Mouse (Mus musculus) macrophage (primary cell): ENCODE results near the gene Appl1. TPM values are rescaled to one million over a fixed set of nuclear protein-coding genes. Genes with fewer than 3 reads are reported as not detected.

Source experiments
- polyA plus RNA-seq: library from polyadenylated mRNA; stranded (reverse); fragments of 250-400 nt; gene quantifications from 3 replicates; pipeline ENCODE4 v1.2.4, GENCODE M21; 2018; ENCODE audit warnings: inconsistent platforms

Appl1 gene
- polyA plus RNA-seq, 1 experiment from 2014 or later, result 15.8 TPM

Other genes with a start within 250 kb of the Appl1 start
- not detected in 3 replicates for gene Asb14, start 76.7 kb downstream of the Appl1 start, polyA plus RNA-seq
- 0.42 to 1.4 TPM (median 1.3 TPM) in 3 replicates for gene Hesx1, start 23.2 kb upstream of the Appl1 start, polyA plus RNA-seq
- gene Il17rd, start 67.7 kb upstream of the Appl1 start, polyA plus RNA-seq, result 0.04 to 0.10 TPM (median 0.06 TPM) in 3 replicates
- gene Arhgef3, start 143.7 kb upstream of the Appl1 start, polyA plus RNA-seq, result 34.2 to 81.9 TPM (median 57.0 TPM) in 3 replicates